Mouse (Mus musculus): Measurements from ENCODE around the gene Ggt7. TPM values are rescaled to one million over a fixed set of nuclear protein-coding genes. Genes with fewer than 3 reads are reported as not detected.

The Ggt7 gene
- polyA plus RNA-seq, 1 experiment from 2014 or later, result 0.25 TPM

GRCm38 (mm10) chr2:155536292-155536691 lies 18.3 kb upstream of the Ggt7 start:
- H3K27ac ChIP-seq (ENCODE audit: low read depth), result no peak overlapping the region
- H3K4me3 ChIP-seq (ENCODE audit: low read depth, low read length), result no peak overlapping the region
- H3K4me1 ChIP-seq (ENCODE audit: insufficient read depth), result peaks cover 9% of the 10 kb centered on the region; the same call in 1 of the 2 replicates
- no peak for TF ChIP-seq CTCF (IDR thresholded peaks at IDR 0.05; ENCODE audit: low read depth)
- no peak for TF ChIP-seq EP300 (IDR thresholded peaks at IDR 0.05; ENCODE audit: low read depth)
- no peaks in the 10 kb centered on the region for H3K27me3 ChIP-seq (ENCODE audit: insufficient read depth, low read length)
- H3K36me3 ChIP-seq (replicated peaks; ENCODE audit: insufficient read depth, low read length), result no peaks in the 10 kb centered on the region
- no peak overlapping the region for H3K4me2 ChIP-seq (ENCODE audit: low read depth, low read length)
- ATAC-seq, result no peak
- no peak for DNase-seq
- H3K9me3 ChIP-seq (ENCODE audit: low read length), result no peaks in the 10 kb centered on the region
- H3K9ac ChIP-seq (replicated peaks), result no peak overlapping the region

DNA sequence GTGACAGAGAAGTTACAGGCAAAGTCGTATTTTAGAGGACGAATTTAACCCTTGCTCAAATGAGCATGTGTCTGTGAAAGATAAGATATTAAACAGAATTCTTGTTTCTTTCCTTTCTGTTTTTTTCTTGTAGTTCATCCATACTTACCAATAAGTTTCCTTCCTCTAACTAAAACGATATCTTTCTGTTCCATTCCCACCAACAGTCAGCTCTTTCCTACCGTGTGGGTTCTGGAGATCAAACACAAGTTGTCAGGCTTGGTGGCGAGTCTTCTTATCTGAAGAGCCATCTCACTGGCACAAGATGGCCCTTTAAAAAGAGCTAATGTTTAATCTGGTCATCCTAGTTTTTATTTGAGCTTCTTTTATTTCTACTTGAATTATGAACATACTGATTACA lies 9.3 kb upstream of the Ggt7 start:
- Histone ChIP-seq H3K4me1 (ENCODE audit: insufficient read depth) (no peaks in the 10 kb centered on the region; the same call in 1 of the 2 replicates), H3K9me3 (ENCODE audit: low read length) (no peaks in the 10 kb centered on the region), H3K36me3 (replicated peaks; ENCODE audit: insufficient read depth, low read length) (no peaks in the 10 kb centered on the region; the same call in 1 of the 2 replicates), H3K4me3 (ENCODE audit: low read depth, low read length) (no peak overlapping the region), H3K4me2 (ENCODE audit: low read depth, low read length) (no peak overlapping the region), H3K9ac (replicated peaks) (no peak overlapping the region), H3K27ac (ENCODE audit: low read depth) (no peak overlapping the region), H3K27me3 (ENCODE audit: insufficient read depth, low read length) (no peaks in the 10 kb centered on the region)
- WGBS (ENCODE audit: insufficient replicate concordance), result 38% methylated on average over 5 of the region's 5 CpGs
- TF ChIP-seq CTCF (IDR thresholded peaks at IDR 0.05; ENCODE audit: low read depth), result no peak
- peak; percentile 31; the same call in 1 of the 2 replicates for TF ChIP-seq EP300 (IDR thresholded peaks at IDR 0.05; ENCODE audit: low read depth)
- DNase-seq (no peak), ATAC-seq (no peak)

GRCm38 (mm10) chr2:155524378-155524777 lies 6.3 kb upstream of the Ggt7 start:
- ATAC-seq (no peak), DNase-seq (no peak)
- 33% methylated on average over 1 of the region's 1 CpGs for WGBS (ENCODE audit: insufficient replicate concordance)
- Histone ChIP-seq H3K4me3 (ENCODE audit: low read depth, low read length) (no peak overlapping the region), H3K36me3 (replicated peaks; ENCODE audit: insufficient read depth, low read length) (no peaks in the 10 kb centered on the region; the same call in 1 of the 2 replicates), H3K4me1 (ENCODE audit: insufficient read depth) (peaks cover 4% of the 10 kb centered on the region; the same call in 1 of the 2 replicates), H3K27me3 (ENCODE audit: insufficient read depth, low read length) (no peaks in the 10 kb centered on the region), H3K4me2 (ENCODE audit: low read depth, low read length) (no peak overlapping the region), H3K27ac (ENCODE audit: low read depth) (no peak overlapping the region), H3K9ac (replicated peaks) (no peak overlapping the region), H3K9me3 (ENCODE audit: low read length) (no peaks in the 10 kb centered on the region)
- TF ChIP-seq EP300 (IDR thresholded peaks at IDR 0.05; ENCODE audit: low read depth) (no peak), CTCF (IDR thresholded peaks at IDR 0.05; ENCODE audit: low read depth) (no peak)

DNA sequence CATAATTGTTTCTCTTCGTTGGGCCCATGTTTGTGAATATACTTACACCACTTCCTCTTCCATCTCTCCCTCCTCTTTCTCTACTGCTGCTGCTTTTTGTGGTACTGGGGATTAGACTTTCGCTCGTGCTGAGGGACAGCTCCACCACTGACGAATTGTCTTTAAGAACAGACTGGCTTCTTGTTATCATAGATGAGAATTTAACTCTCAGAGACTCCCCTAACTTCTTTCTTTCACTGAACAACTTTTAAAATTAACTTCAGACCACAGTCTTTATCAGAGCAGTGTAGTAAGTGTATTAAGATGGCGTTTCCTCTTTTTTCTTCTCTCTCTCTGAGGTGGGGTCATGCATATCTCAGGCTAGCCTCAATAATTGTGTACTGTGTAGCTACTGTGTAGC lies 5.7 kb upstream of the Ggt7 start:
- no peak for ATAC-seq

DNA sequence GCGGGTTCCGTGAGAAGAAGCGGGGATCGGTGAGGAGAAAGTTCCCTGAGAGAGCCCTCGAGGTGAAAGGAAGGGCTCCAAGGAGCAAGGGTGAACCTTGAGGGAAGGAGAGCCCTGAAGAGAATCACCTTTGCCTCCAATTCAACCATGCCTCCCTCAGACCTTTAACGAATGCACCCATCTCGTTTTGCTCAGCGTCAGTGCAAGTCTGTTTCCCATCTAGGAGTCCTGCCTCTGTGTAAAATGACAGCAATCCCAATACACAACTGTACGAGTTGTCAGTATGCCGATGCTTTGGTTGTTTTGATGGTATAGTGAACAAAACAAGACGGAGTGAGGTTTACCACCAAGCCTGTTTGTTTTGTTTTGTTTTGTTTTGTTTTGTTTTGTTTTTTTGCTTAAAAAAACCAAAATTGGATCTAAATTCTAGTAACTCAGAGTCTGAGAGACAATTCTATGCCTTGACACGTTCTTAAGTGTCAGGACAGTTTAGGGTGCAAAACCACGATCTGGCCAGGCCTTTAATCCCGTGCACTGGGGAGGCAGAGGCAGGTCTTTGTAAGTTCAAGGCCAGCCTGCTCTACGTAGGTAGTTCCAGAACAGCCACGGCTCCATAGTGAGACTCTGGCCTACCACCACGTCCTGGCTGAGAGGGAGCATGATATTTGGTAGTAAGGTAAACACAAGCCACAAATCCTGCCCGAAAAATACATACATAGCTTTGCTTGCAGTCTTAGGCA lies 664 bp upstream of the Ggt7 start:
- TF ChIP-seq EP300 (IDR thresholded peaks at IDR 0.05; ENCODE audit: low read depth) (no peak), CTCF (IDR thresholded peaks at IDR 0.05; ENCODE audit: low read depth) (no peak)
- Histone ChIP-seq H3K4me2 (ENCODE audit: low read depth, low read length) (peak overlapping the region; percentile 89), H3K9me3 (ENCODE audit: low read length) (no peaks in the 10 kb centered on the region), H3K27me3 (ENCODE audit: insufficient read depth, low read length) (peaks cover 18% of the 10 kb centered on the region), H3K4me1 (ENCODE audit: insufficient read depth) (peaks cover 16% of the 10 kb centered on the region; the same call in 1 of the 2 replicates), H3K9ac (replicated peaks) (peak overlapping the region; percentile 77), H3K4me3 (ENCODE audit: low read depth, low read length) (peak overlapping the region; percentile 93), H3K27ac (ENCODE audit: low read depth) (peak overlapping the region; percentile 81), H3K36me3 (replicated peaks; ENCODE audit: insufficient read depth, low read length) (no peaks in the 10 kb centered on the region)
- 19% methylated on average over 18 of the region's 18 CpGs for WGBS (ENCODE audit: insufficient replicate concordance)
- no peak for ATAC-seq
- DNase-seq, result no peak

More for the DNA sequence above, 5.7 kb upstream of the Ggt7 start:
- Histone ChIP-seq H3K36me3 (replicated peaks; ENCODE audit: insufficient read depth, low read length) (no peaks in the 10 kb centered on the region; the same call in 1 of the 2 replicates), H3K27me3 (ENCODE audit: insufficient read depth, low read length) (no peaks in the 10 kb centered on the region), H3K4me3 (ENCODE audit: low read depth, low read length) (no peak overlapping the region), H3K9ac (replicated peaks) (no peak overlapping the region), H3K9me3 (ENCODE audit: low read length) (no peaks in the 10 kb centered on the region), H3K4me2 (ENCODE audit: low read depth, low read length) (no peak overlapping the region), H3K27ac (ENCODE audit: low read depth) (no peak overlapping the region), H3K4me1 (ENCODE audit: insufficient read depth) (peaks cover 4% of the 10 kb centered on the region; the same call in 1 of the 2 replicates)
- TF ChIP-seq EP300 (IDR thresholded peaks at IDR 0.05; ENCODE audit: low read depth), result no peak
- no peak for TF ChIP-seq CTCF (IDR thresholded peaks at IDR 0.05; ENCODE audit: low read depth)
- 31% methylated on average over 5 of the region's 5 CpGs for WGBS (ENCODE audit: insufficient replicate concordance)
- DNase-seq, result no peak

GRCm38 (mm10) chr2:155515941-155516340 lies 2.1 kb downstream of the Ggt7 start:
- no peaks in the 10 kb centered on the region for H3K9me3 ChIP-seq (ENCODE audit: low read length)
- peaks cover 28% of the 10 kb centered on the region for H3K27me3 ChIP-seq (ENCODE audit: insufficient read depth, low read length)
- no peak overlapping the region for H3K4me2 ChIP-seq (ENCODE audit: low read depth, low read length)
- WGBS (ENCODE audit: insufficient replicate concordance), result 12% methylated on average over 1 of the region's 1 CpGs
- peak; percentile 99 for TF ChIP-seq CTCF (IDR thresholded peaks at IDR 0.05; ENCODE audit: low read depth)
- no peak for TF ChIP-seq EP300 (IDR thresholded peaks at IDR 0.05; ENCODE audit: low read depth)
- no peak overlapping the region for H3K27ac ChIP-seq (ENCODE audit: low read depth)
- no peak overlapping the region for H3K4me3 ChIP-seq (ENCODE audit: low read depth, low read length)
- no peak overlapping the region for H3K9ac ChIP-seq (replicated peaks)
- ATAC-seq (no peak), DNase-seq (peak; percentile 60)
- H3K36me3 ChIP-seq (replicated peaks; ENCODE audit: insufficient read depth, low read length), result no peaks in the 10 kb centered on the region
- H3K4me1 ChIP-seq (ENCODE audit: insufficient read depth), result peaks cover 16% of the 10 kb centered on the region; the same call in 1 of the 2 replicates
